8 mouse cellular contexts compared by ENCODE assay signal in the genomic region with DNA sequence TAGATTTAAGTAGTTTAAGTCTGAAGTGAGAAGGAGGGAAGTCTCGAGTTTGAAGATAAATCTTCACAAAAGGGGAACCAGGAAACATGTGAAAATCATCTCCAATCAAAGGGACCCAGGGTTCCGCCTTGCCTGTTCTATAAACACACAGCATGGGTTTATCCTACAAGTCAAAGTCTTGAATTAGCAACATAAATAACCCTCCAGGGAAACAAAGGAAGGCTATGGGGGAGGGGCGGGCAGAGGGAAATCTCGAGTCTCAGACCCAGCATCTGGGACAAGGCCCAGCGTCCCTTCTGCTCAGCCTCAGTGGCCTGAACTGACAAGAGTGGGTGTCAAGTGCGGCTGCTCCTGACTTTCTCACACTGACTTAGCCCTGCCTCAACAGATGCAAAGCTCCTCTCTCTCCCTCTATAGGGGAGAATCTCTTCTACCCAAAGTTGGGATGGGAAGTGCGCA.
A peak's percentile ranks its signal among the peaks of the same experiment; 100 is the strongest.
DNase-seq lines count a peak whose midpoint lies in the region; ATAC-seq and TF ChIP-seq lines count a peak whose summit lies in the region.
"Had no signal": no experiment of that assay in that cellular context is flagged by ENCODE, and none has a peak within 500 bp of the region (broad histone marks: within the 10 kb centered on the region; RNA-seq: fewer than 3 reads in every experiment).

No protein-coding gene starts in this region.

- no peak overlapping the region for H3K4me3 ChIP-seq in liver, embryonic 12.5 days
- H3K4me3 ChIP-seq in liver, postnatal 0 days (ENCODE audit: low read depth, low read length): no peak overlapping the region
- no peak overlapping the region for H3K4me3 ChIP-seq in embryonic facial prominence, embryonic 15.5 days (replicated peaks)
- H3K4me3 ChIP-seq in intestine, embryonic 16.5 days (ENCODE audit: low read length): no peak overlapping the region

- DNase-seq in liver, postnatal 0 days: no peak
- no peak for DNase-seq in spleen, postnatal 4 days (ENCODE audit: low spot score in 2 of 2)
- DNase-seq in layer of hippocampus, adult 8-10 months (ENCODE audit: low spot score in 2 of 2): no peak

- no peaks in the 10 kb centered on the region for H3K9me3 ChIP-seq in liver, embryonic 12.5 days (replicated peaks)
- no peaks in the 10 kb centered on the region for H3K9me3 ChIP-seq in liver, postnatal 0 days (ENCODE audit: low read length)
- no peaks in the 10 kb centered on the region for H3K9me3 ChIP-seq in embryonic facial prominence, embryonic 15.5 days (replicated peaks)
- no peaks in the 10 kb centered on the region for H3K9me3 ChIP-seq in intestine, embryonic 16.5 days (ENCODE audit: control insufficient read depth, low read length)

- H3K9ac ChIP-seq in liver, embryonic 12.5 days: no peak overlapping the region
- no peak overlapping the region for H3K9ac ChIP-seq in liver, postnatal 0 days (replicated peaks)
- no peak overlapping the region for H3K9ac ChIP-seq in embryonic facial prominence, embryonic 15.5 days
- H3K9ac ChIP-seq in intestine, embryonic 16.5 days (ENCODE audit: low read depth, low read length): no peak overlapping the region

- 42% methylated on average over 7 of the region's 7 CpGs for WGBS in liver, embryonic 12.5 days (ENCODE audit: insufficient replicate concordance)
- WGBS in liver, postnatal 0 days (ENCODE audit: insufficient replicate concordance): 41% methylated on average over 7 of the region's 7 CpGs
- WGBS in embryonic facial prominence, embryonic 15.5 days: 28% methylated on average over 7 of the region's 7 CpGs
- 25% methylated on average over 7 of the region's 7 CpGs for WGBS in intestine, embryonic 16.5 days

- no peak overlapping the region for H3K4me2 ChIP-seq in liver, embryonic 12.5 days
- no peak overlapping the region for H3K4me2 ChIP-seq in liver, postnatal 0 days (ENCODE audit: low read depth, low read length)
- H3K4me2 ChIP-seq in embryonic facial prominence, embryonic 15.5 days (replicated peaks): peak overlapping the region; percentile 17; the same call in 1 of the 2 replicates
- H3K4me2 ChIP-seq in intestine, embryonic 16.5 days (ENCODE audit: low read depth, low read length): peak overlapping the region; percentile 27; the same call in 1 of the 2 replicates

- H3K36me3 ChIP-seq in liver, embryonic 12.5 days: no peaks in the 10 kb centered on the region
- no peaks in the 10 kb centered on the region for H3K36me3 ChIP-seq in liver, postnatal 0 days (replicated peaks; ENCODE audit: insufficient read depth, low read length)
- H3K36me3 ChIP-seq in embryonic facial prominence, embryonic 15.5 days: no peaks in the 10 kb centered on the region
- H3K36me3 ChIP-seq in intestine, embryonic 16.5 days (ENCODE audit: control insufficient read depth, insufficient read depth, low read length): no peaks in the 10 kb centered on the region

- ATAC-seq in liver, embryonic 12.5 days: peak; percentile 35; the same call in 1 of the 2 replicates
- ATAC-seq in liver, postnatal 0 days: no peak
- peak; percentile 34; the same call in 1 of the 2 replicates for ATAC-seq in embryonic facial prominence, embryonic 15.5 days (ENCODE audit: insufficient number of reproducible peaks, low FRiP score, low TSS enrichment, low read depth)
- peak; percentile 93 for ATAC-seq in intestine, embryonic 16.5 days
- ATAC-seq in monocyte, adult 5-6 weeks (replicated peaks; ENCODE audit: insufficient number of reproducible peaks, low FRiP score, low TSS enrichment, poor library complexity, severe bottlenecking): peak; percentile 63; the same call in 1 of the 2 replicates

- no peaks in the 10 kb centered on the region for H3K4me1 ChIP-seq in liver, embryonic 12.5 days
- H3K4me1 ChIP-seq in liver, postnatal 0 days (ENCODE audit: insufficient read depth): no peaks in the 10 kb centered on the region
- peaks cover 8% of the 10 kb centered on the region; the same call in 1 of the 2 replicates for H3K4me1 ChIP-seq in embryonic facial prominence, embryonic 15.5 days
- no peaks in the 10 kb centered on the region for H3K4me1 ChIP-seq in intestine, embryonic 16.5 days (ENCODE audit: control insufficient read depth, insufficient read depth, low read length)

- no peak for TF ChIP-seq EP300 in liver, postnatal 0 days (IDR thresholded peaks at IDR 0.05; ENCODE audit: low read depth)

- no peak for TF ChIP-seq CTCF in liver, postnatal 0 days (IDR thresholded peaks at IDR 0.05; ENCODE audit: low read depth)

- H3K27ac ChIP-seq in liver, embryonic 12.5 days: no peak overlapping the region
- H3K27ac ChIP-seq in liver, postnatal 0 days (ENCODE audit: low read depth): no peak overlapping the region
- H3K27ac ChIP-seq in embryonic facial prominence, embryonic 15.5 days (replicated peaks): 0 out of 2 replicates have a peak overlapping the region, but pooled peaks have one; percentile 12
- H3K27ac ChIP-seq in intestine, embryonic 16.5 days (ENCODE audit: low read length): peak overlapping the region; percentile 59; the same call in 1 of the 2 replicates
- H3K27ac ChIP-seq: macrophage had no signal

- no peaks in the 10 kb centered on the region for H3K27me3 ChIP-seq in liver, embryonic 12.5 days (replicated peaks)
- H3K27me3 ChIP-seq in liver, postnatal 0 days (ENCODE audit: insufficient read depth, low read length): no peaks in the 10 kb centered on the region
- no peaks in the 10 kb centered on the region for H3K27me3 ChIP-seq in embryonic facial prominence, embryonic 15.5 days
- no peaks in the 10 kb centered on the region for H3K27me3 ChIP-seq in intestine, embryonic 16.5 days (replicated peaks; ENCODE audit: control insufficient read depth, insufficient read depth, low read length)

Comparison
In these comparisons a context has a peak if more than half of its experiments do, and no peak if none do; other contexts are left out.
1. H3K27ac ChIP-seq: peak in embryonic facial prominence, embryonic 15.5 days (single experiment) and intestine, embryonic 16.5 days (single experiment); none in liver, embryonic 12.5 days (single experiment) and liver, postnatal 0 days (single experiment).
2. H3K4me2 ChIP-seq: peak in embryonic facial prominence, embryonic 15.5 days (single experiment) and intestine, embryonic 16.5 days (single experiment); none in liver, embryonic 12.5 days (single experiment) and liver, postnatal 0 days (single experiment).